Mouse (Mus musculus) forebrain, embryonic 15.5 days (tissue): ENCODE results near the gene Sox21. TPM values are rescaled to one million over a fixed set of nuclear protein-coding genes. Genes with fewer than 3 reads are reported as not detected.

Experiments used
- ATAC-seq: fragments of 200-750 bp; cut with Nextera tagmentation; replicated peaks from 2 replicates; pipeline ENCODE4 v1.8.0; 2017; ENCODE audit warnings: mild to moderate bottlenecking, moderate TSS enrichment, moderate library complexity
- H3K27ac ChIP-seq: fragments of 300-500 bp; sonication (generic); replicated peaks from 2 replicates; pipeline ENCODE4 v1.5.1; 2015; ENCODE audit warnings: mild to moderate bottlenecking, inconsistent platforms
- H3K27me3 ChIP-seq: fragments of 300-500 bp; sonication (generic); 2 replicates; pipeline ENCODE4 v1.6.1; 2015; ENCODE audit warnings: inconsistent platforms
- H3K36me3 ChIP-seq: fragments of 300-500 bp; sonication (generic); 2 replicates; pipeline ENCODE4 v1.6.1; 2015; ENCODE audit warnings: mild to moderate bottlenecking, inconsistent platforms
- H3K4me1 ChIP-seq: fragments of 300-500 bp; sonication (generic); 2 replicates; pipeline ENCODE4 v1.6.1; 2015; ENCODE audit warnings: inconsistent platforms
- H3K4me2 ChIP-seq: fragments of 300-500 bp; sonication (generic); replicated peaks from 2 replicates; pipeline ENCODE4 v1.6.1; 2015; ENCODE audit warnings: mild to moderate bottlenecking, inconsistent platforms
- H3K4me3 ChIP-seq: fragments of 300-500 bp; sonication (generic); 2 replicates; pipeline ENCODE4 v1.5.1; 2015; ENCODE audit warnings: mild to moderate bottlenecking, inconsistent platforms
- H3K9ac ChIP-seq: fragments of 300-500 bp; sonication (generic); replicated peaks from 2 replicates; pipeline ENCODE4 v1.6.1; 2015; ENCODE audit warnings: mild to moderate bottlenecking, inconsistent platforms
- H3K9me3 ChIP-seq: fragments of 300-500 bp; sonication (generic); 2 replicates; pipeline ENCODE4 v1.6.1; 2016; ENCODE audit warnings: inconsistent platforms
- WGBS: fragments of 180-500 bp; shearing (Covaris S2); methylation state at CpG from one replicate; pipeline ENCODE4 v1.1.7; 2015; ENCODE audit warnings: mixed read lengths; 5-methylcytosine and 5-hydroxymethylcytosine counted together
- polyA plus RNA-seq: library from polyadenylated mRNA; unstranded; fragments of >200 nt; fragmentation: Nextera tagmentation; extraction: Ambion mirVana; gene quantifications from 2 replicates; pipeline ENCODE4 v1.2.1, GENCODE M21; 2015

The Sox21 gene
- 8.0 and 8.8 TPM in 2 replicates for polyA plus RNA-seq

GRCm38 (mm10) chr14:118236886-118237289 lies at the start of gene Sox21:
Sox21 (minus strand) TSS chr14:118237030.
- H3K9me3 ChIP-seq = no peaks in the 10 kb centered on the region
- peaks cover 39% of the 10 kb centered on the region for H3K4me1 ChIP-seq
- H3K27ac ChIP-seq = peak within 1 kb of the TSS; percentile 84
- 0% methylated on average over 31 of the region's 34 CpGs for WGBS
- H3K4me2 ChIP-seq = peak within 1 kb of the TSS; percentile 96
- H3K27me3 ChIP-seq = peaks cover 13% of the 10 kb centered on the region; the same call in 1 of the 2 replicates
- peak within 1 kb of the TSS; percentile 59 for H3K9ac ChIP-seq
- no peaks in the 10 kb centered on the region for H3K36me3 ChIP-seq
- peak; percentile 77 for ATAC-seq
- peak within 1 kb of the TSS; percentile 70 for H3K4me3 ChIP-seq

- Histone ChIP-seq H3K4me1 (no peaks in the 10 kb centered on the region), H3K4me3 (no peak overlapping the region), H3K36me3 (no peaks in the 10 kb centered on the region), H3K27me3 (no peaks in the 10 kb centered on the region), H3K27ac (no peak overlapping the region), H3K4me2 (no peak overlapping the region), H3K9me3 (no peaks in the 10 kb centered on the region), H3K9ac (no peak overlapping the region)
- WGBS = 74% methylated on average over 2 of the region's 2 CpGs
- no peak for ATAC-seq
Observed at GRCm38 (mm10) chr14:118286096-118286495, 49.3 kb upstream of the Sox21 start.

- no peak overlapping the region for H3K9ac ChIP-seq
- no peak for ATAC-seq
- H3K4me3 ChIP-seq = no peak overlapping the region
- no peaks in the 10 kb centered on the region for H3K4me1 ChIP-seq
- H3K27ac ChIP-seq = no peak overlapping the region
- 71% methylated on average over 14 of the region's 14 CpGs for WGBS
- no peaks in the 10 kb centered on the region for H3K36me3 ChIP-seq
- H3K4me2 ChIP-seq = no peak overlapping the region
- H3K9me3 ChIP-seq = 0 out of 2 replicates have a peak, but pooled peaks cover 6% of the 10 kb centered on the region
- no peaks in the 10 kb centered on the region for H3K27me3 ChIP-seq
Observed at GRCm38 (mm10) chr14:118282917-118283316, 46.1 kb upstream of the Sox21 start.

- H3K27ac ChIP-seq = no peak overlapping the region
- 0 out of 2 replicates have a peak, but pooled peaks cover 6% of the 10 kb centered on the region for H3K9me3 ChIP-seq
- H3K9ac ChIP-seq = no peak overlapping the region
- H3K4me3 ChIP-seq = no peak overlapping the region
- WGBS = 95% methylated on average over 3 of the region's 3 CpGs
- no peak for ATAC-seq
- H3K36me3 ChIP-seq = no peaks in the 10 kb centered on the region
- no peak overlapping the region for H3K4me2 ChIP-seq
- H3K27me3 ChIP-seq = no peaks in the 10 kb centered on the region
- no peaks in the 10 kb centered on the region for H3K4me1 ChIP-seq
Observed at GRCm38 (mm10) chr14:118282272-118282671, 45.4 kb upstream of the Sox21 start.

- H3K4me2 ChIP-seq = no peak overlapping the region
- H3K27ac ChIP-seq = no peak overlapping the region
- no peaks in the 10 kb centered on the region for H3K27me3 ChIP-seq
- no peak overlapping the region for H3K9ac ChIP-seq
- ATAC-seq = no peak
- H3K4me3 ChIP-seq = no peak overlapping the region
- WGBS = 89% methylated on average over 7 of the region's 7 CpGs
- 0 out of 2 replicates have a peak, but pooled peaks cover 6% of the 10 kb centered on the region for H3K9me3 ChIP-seq
- H3K4me1 ChIP-seq = no peaks in the 10 kb centered on the region
- H3K36me3 ChIP-seq = no peaks in the 10 kb centered on the region
Observed at GRCm38 (mm10) chr14:118277704-118278498, 41.1 kb upstream of the Sox21 start.

GRCm38 (mm10) chr14:118272594-118273555 lies 36.0 kb upstream of the Sox21 start:
- Histone ChIP-seq H3K9ac (no peak overlapping the region), H3K9me3 (no peaks in the 10 kb centered on the region), H3K27me3 (no peaks in the 10 kb centered on the region), H3K4me1 (no peaks in the 10 kb centered on the region), H3K4me3 (no peak overlapping the region), H3K36me3 (no peaks in the 10 kb centered on the region), H3K27ac (no peak overlapping the region), H3K4me2 (no peak overlapping the region)
- ATAC-seq = no peak
- 85% methylated on average over 6 of the region's 6 CpGs for WGBS

- 85% methylated on average over 4 of the region's 4 CpGs for WGBS
- no peaks in the 10 kb centered on the region for H3K36me3 ChIP-seq
Observed at GRCm38 (mm10) chr14:118268849-118269248, 32.0 kb upstream of the Sox21 start.

GRCm38 (mm10) chr14:118266660-118267059 lies 29.8 kb upstream of the Sox21 start, which contains the start of gene Gm9376:
Gm9376 (plus strand) TSS chr14:118266960.
- 91% methylated on average over 2 of the region's 2 CpGs for WGBS
- H3K4me3 ChIP-seq = no peak within 1 kb of the TSS
- H3K4me2 ChIP-seq = no peak within 1 kb of the TSS
- H3K9me3 ChIP-seq = no peaks in the 10 kb centered on the region
- no peak for ATAC-seq
- H3K27ac ChIP-seq = no peak within 1 kb of the TSS
- no peaks in the 10 kb centered on the region for H3K27me3 ChIP-seq
- no peak within 1 kb of the TSS for H3K9ac ChIP-seq
- H3K36me3 ChIP-seq = no peaks in the 10 kb centered on the region
- H3K4me1 ChIP-seq = no peaks in the 10 kb centered on the region

More at GRCm38 (mm10) chr14:118268849-118269248, 32.0 kb upstream of the Sox21 start:
- Histone ChIP-seq H3K9me3 (no peaks in the 10 kb centered on the region), H3K4me2 (no peak overlapping the region), H3K4me3 (no peak overlapping the region), H3K27me3 (no peaks in the 10 kb centered on the region), H3K4me1 (no peaks in the 10 kb centered on the region), H3K27ac (no peak overlapping the region), H3K9ac (no peak overlapping the region)
- no peak for ATAC-seq

- H3K9me3 ChIP-seq = no peaks in the 10 kb centered on the region
- no peak overlapping the region for H3K9ac ChIP-seq
- ATAC-seq = no peak
- H3K36me3 ChIP-seq = no peaks in the 10 kb centered on the region
- 90% methylated on average over 6 of the region's 6 CpGs for WGBS
- H3K4me3 ChIP-seq = no peak overlapping the region
- H3K27me3 ChIP-seq = no peaks in the 10 kb centered on the region
- no peak overlapping the region for H3K4me2 ChIP-seq
- H3K27ac ChIP-seq = no peak overlapping the region
- H3K4me1 ChIP-seq = no peaks in the 10 kb centered on the region
Observed at GRCm38 (mm10) chr14:118253381-118253780, 16.6 kb upstream of the Sox21 start.

GRCm38 (mm10) chr14:118241416-118241815 lies 4.6 kb upstream of the Sox21 start:
- Histone ChIP-seq H3K27ac (no peak overlapping the region), H3K9me3 (peaks cover 6% of the 10 kb centered on the region), H3K9ac (no peak overlapping the region), H3K36me3 (no peaks in the 10 kb centered on the region), H3K4me1 (peaks cover 10% of the 10 kb centered on the region), H3K4me3 (no peak overlapping the region), H3K27me3 (peaks cover 10% of the 10 kb centered on the region; the same call in 1 of the 2 replicates), H3K4me2 (no peak overlapping the region)
- no peak for ATAC-seq
- WGBS = 86% methylated on average over 2 of the region's 2 CpGs

- H3K4me3 ChIP-seq = no peak overlapping the region
- WGBS = 12% methylated on average over 7 of the region's 8 CpGs
- H3K36me3 ChIP-seq = no peaks in the 10 kb centered on the region
- H3K4me1 ChIP-seq = peaks cover 30% of the 10 kb centered on the region
- H3K27ac ChIP-seq = no peak overlapping the region
- no peak overlapping the region for H3K4me2 ChIP-seq
- peaks cover 13% of the 10 kb centered on the region; the same call in 1 of the 2 replicates for H3K27me3 ChIP-seq
- no peak overlapping the region for H3K9ac ChIP-seq
- no peak for ATAC-seq
- peaks cover 6% of the 10 kb centered on the region for H3K9me3 ChIP-seq
Observed at GRCm38 (mm10) chr14:118239351-118239750, 2.5 kb upstream of the Sox21 start.

GRCm38 (mm10) chr14:118237786-118238185 lies 956 bp upstream of the Sox21 start:
- no peak overlapping the region for H3K9ac ChIP-seq
- peak overlapping the region; percentile 70 for H3K4me3 ChIP-seq
- no peaks in the 10 kb centered on the region for H3K36me3 ChIP-seq
- H3K9me3 ChIP-seq = peaks cover under 1% of the 10 kb centered on the region; the same call in 1 of the 2 replicates
- WGBS = 9% methylated on average over 6 of the region's 6 CpGs
- no peak overlapping the region for H3K27ac ChIP-seq
- H3K4me1 ChIP-seq = peaks cover 34% of the 10 kb centered on the region
- ATAC-seq = no peak
- H3K27me3 ChIP-seq = peaks cover 13% of the 10 kb centered on the region; the same call in 1 of the 2 replicates
- peak overlapping the region; percentile 96 for H3K4me2 ChIP-seq
